Mouse (Mus musculus): Measurements from ENCODE around the gene Heyl. TPM values are rescaled to one million over a fixed set of nuclear protein-coding genes. Genes with fewer than 3 reads are reported as not detected.
"Not testable (repeated sequence)": the region's sequence is repeated elsewhere in the genome, so short reads cannot be mapped to it uniquely, and the experiment has no call there.

Gene Heyl
- total and polyA plus RNA-seq, 3 experiments: 15.8 to 16.8 (median 16.5) TPM

GRCm38 (mm10) chr4:123293661-123294443 lies 60.5 kb downstream of the Heyl start:
- H3K4me1 ChIP-seq (ENCODE audit: control insufficient read depth, insufficient read depth, low read length): no peaks in the 10 kb centered on the region
- H3K36me3 ChIP-seq (ENCODE audit: control insufficient read depth, insufficient read depth, low read length): peaks cover 5% of the 10 kb centered on the region
- peak in 1 of 2 experiments; percentile 37 for DNase-seq
- intact Hi-C loops (cut with DNase I): no loop called here
- no peak overlapping the region for H3K4me3 ChIP-seq
- no peak overlapping the region for H3K27ac ChIP-seq
- H3K9ac ChIP-seq (ENCODE audit: low read depth, low read length): no peak overlapping the region
- H3K27me3 ChIP-seq (ENCODE audit: control insufficient read depth, insufficient read depth, low read length): no peaks in the 10 kb centered on the region
- H3K79me2 ChIP-seq (replicated peaks; ENCODE audit: control insufficient read depth, insufficient read depth, low read length): no peaks in the 10 kb centered on the region
- TF ChIP-seq CTCF (IDR thresholded peaks at IDR 0.05) (peak; percentile 26), EP300 (IDR thresholded peaks at IDR 0.05; ENCODE audit: insufficient read depth, low read depth, low read length) (no peak)
- 68% methylated on average over 7 of the region's 7 CpGs for WGBS

- DNase-seq; H3K27ac ChIP-seq; H3K4me1 ChIP-seq (ENCODE audit: control insufficient read depth, insufficient read depth, low read length); H3K27me3 ChIP-seq (ENCODE audit: control insufficient read depth, insufficient read depth, low read length); H3K79me2 ChIP-seq (replicated peaks; ENCODE audit: control insufficient read depth, insufficient read depth, low read length); H3K4me3 ChIP-seq; H3K9ac ChIP-seq (ENCODE audit: low read depth, low read length); intact Hi-C loops (cut with DNase I); H3K36me3 ChIP-seq (ENCODE audit: control insufficient read depth, insufficient read depth, low read length): not testable (repeated sequence)
- WGBS: 63% methylated on average over 15 of the region's 15 CpGs
These were observed 61.7 kb downstream of the Heyl start for GRCm38 (mm10) chr4:123295026-123295425.

GRCm38 (mm10) chr4:123295516-123296147 lies 62.3 kb downstream of the Heyl start:
- peaks cover 2% of the 10 kb centered on the region; the same call in 1 of the 2 replicates for H3K4me1 ChIP-seq (ENCODE audit: control insufficient read depth, insufficient read depth, low read length)
- DNase-seq: peak in 1 of 2 experiments; percentile 35
- no peak overlapping the region for H3K9ac ChIP-seq (ENCODE audit: low read depth, low read length)
- H3K27me3 ChIP-seq (ENCODE audit: control insufficient read depth, insufficient read depth, low read length): no peaks in the 10 kb centered on the region
- TF ChIP-seq POLR2A (IDR thresholded peaks at IDR 0.05; ENCODE audit: insufficient read depth, low read depth, low read length) (no peak), EP300 (IDR thresholded peaks at IDR 0.05; ENCODE audit: insufficient read depth, low read depth, low read length) (no peak), CTCF (IDR thresholded peaks at IDR 0.05) (no peak)
- no peak overlapping the region for H3K4me3 ChIP-seq
- 75% methylated on average over 21 of the region's 21 CpGs for WGBS
- intact Hi-C loops (cut with DNase I): no loop called here
- no peaks in the 10 kb centered on the region for H3K79me2 ChIP-seq (replicated peaks; ENCODE audit: control insufficient read depth, insufficient read depth, low read length)
- peaks cover 7% of the 10 kb centered on the region for H3K36me3 ChIP-seq (ENCODE audit: control insufficient read depth, insufficient read depth, low read length)
- no peak overlapping the region for H3K27ac ChIP-seq

GRCm38 (mm10) chr4:123296148-123296534 lies 62.8 kb downstream of the Heyl start:
- WGBS: 62% methylated on average over 5 of the region's 5 CpGs
- no peak overlapping the region for H3K4me3 ChIP-seq
- H3K27ac ChIP-seq: no peak overlapping the region
- peaks cover 2% of the 10 kb centered on the region; the same call in 1 of the 2 replicates for H3K4me1 ChIP-seq (ENCODE audit: control insufficient read depth, insufficient read depth, low read length)
- TF ChIP-seq CTCF (IDR thresholded peaks at IDR 0.05): no peak
- TF ChIP-seq EP300 (IDR thresholded peaks at IDR 0.05; ENCODE audit: insufficient read depth, low read depth, low read length): no peak
- no peak for TF ChIP-seq POLR2A (IDR thresholded peaks at IDR 0.05; ENCODE audit: insufficient read depth, low read depth, low read length)
- no peaks in the 10 kb centered on the region for H3K27me3 ChIP-seq (ENCODE audit: control insufficient read depth, insufficient read depth, low read length)
- DNase-seq: no peak
- no peak overlapping the region for H3K9ac ChIP-seq (ENCODE audit: low read depth, low read length)
- H3K36me3 ChIP-seq (ENCODE audit: control insufficient read depth, insufficient read depth, low read length): peaks cover 7% of the 10 kb centered on the region
- H3K79me2 ChIP-seq (replicated peaks; ENCODE audit: control insufficient read depth, insufficient read depth, low read length): no peaks in the 10 kb centered on the region
- intact Hi-C loops (cut with DNase I): no loop called here

- Histone ChIP-seq H3K4me1 (ENCODE audit: control insufficient read depth, insufficient read depth, low read length) (peaks cover 2% of the 10 kb centered on the region; the same call in 1 of the 2 replicates), H3K27me3 (ENCODE audit: control insufficient read depth, insufficient read depth, low read length) (no peaks in the 10 kb centered on the region), H3K9ac (ENCODE audit: low read depth, low read length) (no peak overlapping the region), H3K36me3 (ENCODE audit: control insufficient read depth, insufficient read depth, low read length) (peaks cover 7% of the 10 kb centered on the region), H3K79me2 (replicated peaks; ENCODE audit: control insufficient read depth, insufficient read depth, low read length) (no peaks in the 10 kb centered on the region), H3K27ac (no peak overlapping the region), H3K4me3 (no peak overlapping the region)
- 83% methylated on average over 22 of the region's 22 CpGs for WGBS
- no peak for DNase-seq
- TF ChIP-seq POLR2A (IDR thresholded peaks at IDR 0.05; ENCODE audit: insufficient read depth, low read depth, low read length) (no peak), EP300 (IDR thresholded peaks at IDR 0.05; ENCODE audit: insufficient read depth, low read depth, low read length) (no peak), CTCF (IDR thresholded peaks at IDR 0.05) (no peak)
- intact Hi-C loops (cut with DNase I): no loop called here
These were observed 64.0 kb downstream of the Heyl start for GRCm38 (mm10) chr4:123297195-123297960.
